Comparison of ENCODE assay signal across 10 mouse cellular contexts in the genomic region with DNA sequence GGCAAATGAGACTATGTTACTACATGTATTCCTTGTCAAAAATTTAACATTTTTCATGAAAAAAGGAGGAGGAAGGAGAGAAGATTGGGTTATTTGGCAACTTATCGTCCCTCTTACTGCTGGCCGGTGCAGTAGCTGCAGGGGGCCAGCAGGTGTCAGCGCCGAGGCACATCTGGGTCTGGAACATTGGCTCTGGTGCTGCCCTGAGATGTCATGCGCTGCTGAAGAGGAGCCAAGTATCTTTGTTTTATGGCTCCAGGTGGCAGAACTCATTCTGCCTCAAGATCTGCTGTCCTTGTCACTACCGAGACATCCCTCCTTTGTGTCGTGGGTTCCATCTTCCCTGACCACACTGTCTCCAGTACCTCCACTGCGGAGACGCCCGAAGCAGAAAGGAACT. TPM values are rescaled to one million over a fixed set of nuclear protein-coding genes. Genes with fewer than 3 reads are reported as not detected.
DNase-seq lines count a peak whose midpoint lies in the region; ATAC-seq and TF ChIP-seq lines count a peak whose summit lies in the region.
"Had no signal": no experiment of that assay in that cellular context is flagged by ENCODE, and none has a peak within 500 bp of the region (broad histone marks: within the 10 kb centered on the region; RNA-seq: fewer than 3 reads in every experiment).

No protein-coding gene starts in this region.

- H3K4me3 ChIP-seq in limb, embryonic 11.5 days (ENCODE audit: low read depth, low read length), result no peak overlapping the region
- no peak overlapping the region for H3K4me3 ChIP-seq in limb, embryonic 10.5 days
- H3K4me3 ChIP-seq in MEL (ENCODE audit: control insufficient read depth in 1 of 2, insufficient read depth in 1 of 2, low read depth in 2 of 2, low read length in 2 of 2), result no peak overlapping the region
- H3K4me3 ChIP-seq in embryonic facial prominence, embryonic 10.5 days, result no peak overlapping the region
- H3K4me3 ChIP-seq in hindbrain, postnatal 0 days (ENCODE audit: low read length), result no peak overlapping the region
- no peak overlapping the region for H3K4me3 ChIP-seq in lung, adult 2 months (replicated peaks; ENCODE audit: extremely low read depth, low read depth, low read length)
- H3K4me3 ChIP-seq: embryonic facial prominence, embryonic 13.5 days had no signal

- no peak overlapping the region for H3K9ac ChIP-seq in limb, embryonic 11.5 days (ENCODE audit: low read length)
- H3K9ac ChIP-seq in MEL (ENCODE audit: control insufficient read depth, low read depth, low read length, poor library complexity, severe bottlenecking), result no peak overlapping the region
- no peak overlapping the region for H3K9ac ChIP-seq in hindbrain, postnatal 0 days (replicated peaks; ENCODE audit: low read length)
- H3K9ac ChIP-seq: embryonic facial prominence, embryonic 13.5 days had no signal

- no peak for TF ChIP-seq EP300 in MEL (IDR thresholded peaks at IDR 0.05; ENCODE audit: low read depth in 1 of 2, low read length in 2 of 2)

- peak; percentile 63 for TF ChIP-seq RAD21 in MEL (IDR thresholded peaks at IDR 0.05; ENCODE audit: low read depth, low read length)

- no peak overlapping the region for H3K27ac ChIP-seq in limb, embryonic 11.5 days (replicated peaks; ENCODE audit: low read depth, low read length)
- H3K27ac ChIP-seq in limb, embryonic 10.5 days, result no peak overlapping the region
- H3K27ac ChIP-seq in MEL (ENCODE audit: control insufficient read depth, low read depth, low read length), result no peak overlapping the region
- no peak overlapping the region for H3K27ac ChIP-seq in embryonic facial prominence, embryonic 10.5 days (replicated peaks)
- no peak overlapping the region for H3K27ac ChIP-seq in hindbrain, postnatal 0 days
- H3K27ac ChIP-seq: embryonic facial prominence, embryonic 13.5 days had no signal

- no peaks in the 10 kb centered on the region for H3K79me2 ChIP-seq in MEL (ENCODE audit: control insufficient read depth, insufficient read depth, low read length, poor library complexity)

- no peak for TF ChIP-seq POLR2A in MEL (IDR thresholded peaks at IDR 0.05; ENCODE audit: control insufficient read depth in 1 of 2, insufficient read depth in 1 of 2, low read depth in 1 of 2, low read length in 2 of 2, poor library complexity in 1 of 2)
- no peak for TF ChIP-seq POLR2A in lung, adult 2 months (IDR thresholded peaks at IDR 0.05; ENCODE audit: borderline replicate concordance, extremely low read depth, low read depth, low read length)

- TF ChIP-seq CTCF in MEL (IDR thresholded peaks at IDR 0.05 in 2 of 3, conservative IDR thresholded peaks at IDR 0.05 in 1 of 3; ENCODE audit: control insufficient read depth in 1 of 3, insufficient read depth in 1 of 3, low read depth in 2 of 3, low read length in 3 of 3, poor library complexity in 1 of 3, severe bottlenecking in 1 of 3), result peak; percentile 85 to 89 (median 88)
- TF ChIP-seq CTCF in hindbrain, postnatal 0 days (IDR thresholded peaks at IDR 0.05; ENCODE audit: low read depth), result peak; percentile 85
- TF ChIP-seq CTCF in lung, adult 2 months (IDR thresholded peaks at IDR 0.05; ENCODE audit: insufficient read depth, low read length), result peak; percentile 86

- H3K9me3 ChIP-seq in limb, embryonic 11.5 days (ENCODE audit: control insufficient read depth, low read length), result no peaks in the 10 kb centered on the region
- H3K9me3 ChIP-seq in limb, embryonic 10.5 days (replicated peaks), result no peaks in the 10 kb centered on the region
- H3K9me3 ChIP-seq in MEL (replicated peaks; ENCODE audit: insufficient read depth, low read length), result no peaks in the 10 kb centered on the region
- H3K9me3 ChIP-seq in embryonic facial prominence, embryonic 10.5 days, result no peaks in the 10 kb centered on the region
- no peaks in the 10 kb centered on the region for H3K9me3 ChIP-seq in hindbrain, postnatal 0 days (ENCODE audit: low read length)
- H3K9me3 ChIP-seq: embryonic facial prominence, embryonic 13.5 days had no signal

- H3K27me3 ChIP-seq in limb, embryonic 11.5 days (ENCODE audit: control insufficient read depth, insufficient read depth, low read length), result no peaks in the 10 kb centered on the region
- H3K27me3 ChIP-seq in limb, embryonic 10.5 days (ENCODE audit: low read depth, poor library complexity, severe bottlenecking), result no peaks in the 10 kb centered on the region
- H3K27me3 ChIP-seq in MEL (ENCODE audit: control insufficient read depth in 1 of 2, insufficient read depth in 2 of 2, low read length in 2 of 2), result no peaks in the 10 kb centered on the region
- no peaks in the 10 kb centered on the region for H3K27me3 ChIP-seq in embryonic facial prominence, embryonic 10.5 days (replicated peaks; ENCODE audit: low read depth, poor library complexity, severe bottlenecking)
- H3K27me3 ChIP-seq in hindbrain, postnatal 0 days (ENCODE audit: insufficient read depth, low read length), result no peaks in the 10 kb centered on the region
- H3K27me3 ChIP-seq: embryonic facial prominence, embryonic 13.5 days had no signal

- 53% methylated on average over 10 of the region's 10 CpGs for WGBS in limb, embryonic 11.5 days
- 49% methylated on average over 10 of the region's 10 CpGs for WGBS in limb, embryonic 10.5 days
- WGBS in embryonic facial prominence, embryonic 10.5 days, result 55% methylated on average over 10 of the region's 10 CpGs
- WGBS in hindbrain, postnatal 0 days, result 42% methylated on average over 10 of the region's 10 CpGs
- WGBS in lung, adult 2 months, result 40% methylated on average over 10 of the region's 10 CpGs

- H3K4me1 ChIP-seq in limb, embryonic 11.5 days (ENCODE audit: control insufficient read depth, insufficient read depth, low read length), result no peaks in the 10 kb centered on the region
- H3K4me1 ChIP-seq in limb, embryonic 10.5 days, result no peaks in the 10 kb centered on the region
- H3K4me1 ChIP-seq in MEL (ENCODE audit: control insufficient read depth in 1 of 2, insufficient read depth in 2 of 2, low read length in 2 of 2), result no peaks in the 10 kb centered on the region
- H3K4me1 ChIP-seq in embryonic facial prominence, embryonic 10.5 days, result no peaks in the 10 kb centered on the region
- H3K4me1 ChIP-seq in hindbrain, postnatal 0 days (ENCODE audit: insufficient read depth, low read length), result no peaks in the 10 kb centered on the region
- H3K4me1 ChIP-seq in lung, adult 2 months (ENCODE audit: control insufficient read depth, insufficient read depth, low read length), result no peaks in the 10 kb centered on the region

- no peak for ATAC-seq in limb, embryonic 11.5 days (ENCODE audit: insufficient number of reproducible peaks, low FRiP score, low TSS enrichment, low read depth)
- peak; percentile 63 for ATAC-seq in hindbrain, postnatal 0 days

- peak; percentile 52 for DNase-seq in limb, embryonic 11.5 days (ENCODE audit: low spot score)
- DNase-seq in limb, embryonic 10.5 days (ENCODE audit: low spot score), result no peak
- peak; percentile 70 for DNase-seq in MEL (ENCODE audit: low read depth, low spot score)
- peak; percentile 58 for DNase-seq in embryonic facial prominence, embryonic 10.5 days (ENCODE audit: low spot score)
- DNase-seq in hindbrain, postnatal 0 days (ENCODE audit: low spot score), result peak; percentile 71
- DNase-seq in lung, adult 2 months, result peak; percentile 39
- DNase-seq in retina, postnatal 1 day, result peak; percentile 57
- no peak for DNase-seq in c-Kit-positive CD71-positive TER-119-positive erythroid progenitor cells, embryonic 14.5 days (ENCODE audit: low spot score)

- no peak overlapping the region for H3K4me2 ChIP-seq in limb, embryonic 11.5 days (ENCODE audit: low read depth, severe bottlenecking)
- H3K4me2 ChIP-seq in hindbrain, postnatal 0 days (ENCODE audit: low read depth, low read length), result no peak overlapping the region
- H3K4me2 ChIP-seq: embryonic facial prominence, embryonic 13.5 days had no signal

- no peaks in the 10 kb centered on the region for H3K36me3 ChIP-seq in limb, embryonic 11.5 days (ENCODE audit: control insufficient read depth, insufficient read depth, low read length)
- H3K36me3 ChIP-seq in limb, embryonic 10.5 days, result no peaks in the 10 kb centered on the region
- H3K36me3 ChIP-seq in MEL (ENCODE audit: control insufficient read depth in 1 of 2, insufficient read depth in 2 of 2, low read length in 2 of 2), result no peaks in the 10 kb centered on the region
- H3K36me3 ChIP-seq in embryonic facial prominence, embryonic 10.5 days (replicated peaks), result no peaks in the 10 kb centered on the region; the same call in 1 of the 2 replicates
- H3K36me3 ChIP-seq in hindbrain, postnatal 0 days (ENCODE audit: insufficient read depth, low read length), result no peaks in the 10 kb centered on the region
- H3K36me3 ChIP-seq: embryonic facial prominence, embryonic 13.5 days had no signal

RNA-seq across cellular contexts. Expression of a gene that starts 12.8 kb away (rescaled TPM):
- 483 and 544 TPM in 2 replicates for polyA plus RNA-seq in limb, embryonic 11.5 days (2014; fragmentation: Nextera tagmentation; extraction: Ambion mirVana)
- 554 and 638 TPM in 2 replicates for polyA plus RNA-seq in limb, embryonic 10.5 days (2016; fragmentation: Nextera tagmentation; extraction: Ambion mirVana)
- total RNA-seq in MEL (2012; rRNA removed), result 370 and 422 TPM in 2 replicates
- 1,000 to 10,000 TPM in 1 of 2 experiments, 100 to 1,000 TPM in 1; 246 to 1,708 TPM for polyA plus RNA-seq in MEL (2012; ENCODE audit: insufficient read depth in 1 of 2, insufficient read length in 2 of 2, low read depth in 1 of 2, low replicate concordance in 2 of 2, missing spikeins in 1 of 2)
- polyA plus RNA-seq in embryonic facial prominence, embryonic 10.5 days (2016; fragmentation: Nextera tagmentation; extraction: Ambion mirVana), result 625 and 641 TPM in 2 replicates
- 15.1 and 17.2 TPM in 2 replicates for total RNA-seq in hindbrain, postnatal 0 days (2014; rRNA removed)
- 203 and 213 TPM in 2 replicates for polyA plus RNA-seq in hindbrain, postnatal 0 days (2015; fragmentation: Nextera tagmentation; extraction: Ambion mirVana)
- polyA plus RNA-seq in lung, adult 2 months (2012; rRNA removed), result 6.1 and 8.1 TPM in 2 replicates

RNA-seq across cellular contexts. Expression of a gene that starts 54.0 kb away (rescaled TPM):
- 0.12 and 0.40 TPM in 2 replicates for polyA plus RNA-seq in limb, embryonic 11.5 days (2014; fragmentation: Nextera tagmentation; extraction: Ambion mirVana)
- 0.15 and 0.24 TPM in 2 replicates for polyA plus RNA-seq in limb, embryonic 10.5 days (2016; fragmentation: Nextera tagmentation; extraction: Ambion mirVana)
- total RNA-seq in MEL (2012; rRNA removed), result not detected in 2 replicates
- not detected for polyA plus RNA-seq in MEL (2012; ENCODE audit: insufficient read depth in 1 of 2, insufficient read length in 2 of 2, low read depth in 1 of 2, low replicate concordance in 2 of 2, missing spikeins in 1 of 2)
- polyA plus RNA-seq in embryonic facial prominence, embryonic 10.5 days (2016; fragmentation: Nextera tagmentation; extraction: Ambion mirVana), result 0.24 TPM in 1 of 2 replicates, not detected in the other
- 0.16 TPM in 1 of 2 replicates, not detected in the other for total RNA-seq in hindbrain, postnatal 0 days (2014; rRNA removed)
- polyA plus RNA-seq in hindbrain, postnatal 0 days (2015; fragmentation: Nextera tagmentation; extraction: Ambion mirVana), result 0.16 and 0.24 TPM in 2 replicates
- polyA plus RNA-seq in lung, adult 2 months (2012; rRNA removed), result 2.9 TPM in 2 replicates
- polyA plus RNA-seq: embryonic facial prominence, embryonic 13.5 days had no signal

RNA-seq across cellular contexts. Expression of a gene that starts 54.1 kb away (rescaled TPM):
- polyA plus RNA-seq in limb, embryonic 11.5 days (2014; fragmentation: Nextera tagmentation; extraction: Ambion mirVana), result not detected in 2 replicates
- not detected in 2 replicates for polyA plus RNA-seq in limb, embryonic 10.5 days (2016; fragmentation: Nextera tagmentation; extraction: Ambion mirVana)
- not detected in 2 replicates for total RNA-seq in MEL (2012; rRNA removed)
- polyA plus RNA-seq in MEL (2012; ENCODE audit: insufficient read depth in 1 of 2, insufficient read length in 2 of 2, low read depth in 1 of 2, low replicate concordance in 2 of 2, missing spikeins in 1 of 2), result not detected
- polyA plus RNA-seq in embryonic facial prominence, embryonic 10.5 days (2016; fragmentation: Nextera tagmentation; extraction: Ambion mirVana), result not detected in 2 replicates
- not detected in 2 replicates for total RNA-seq in hindbrain, postnatal 0 days (2014; rRNA removed)
- polyA plus RNA-seq in hindbrain, postnatal 0 days (2015; fragmentation: Nextera tagmentation; extraction: Ambion mirVana), result not detected in 2 replicates
- polyA plus RNA-seq in lung, adult 2 months (2012; rRNA removed), result 0.11 and 0.12 TPM in 2 replicates
- total RNA-seq: left cerebral cortex, postnatal 10 days had no signal
- polyA plus RNA-seq: embryonic facial prominence, embryonic 13.5 days had no signal

Comparison
In these comparisons a context has a peak if more than half of its experiments do, and no peak if none do; other contexts are left out.
1. DNase-seq: peak in limb, embryonic 11.5 days (single experiment), MEL (single experiment), embryonic facial prominence, embryonic 10.5 days (single experiment), hindbrain, postnatal 0 days (single experiment), lung, adult 2 months (single experiment) and retina, postnatal 1 day (single experiment); none in limb, embryonic 10.5 days (single experiment) and c-Kit-positive CD71-positive TER-119-positive erythroid progenitor cells, embryonic 14.5 days (single experiment).
2. RNA of a gene that starts 12.8 kb away (polyA plus RNA-seq): 246 to 1,708 TPM in MEL, 625 to 641 TPM in embryonic facial prominence, embryonic 10.5 days, 554 to 638 TPM in limb, embryonic 10.5 days, 483 to 544 TPM in limb, embryonic 11.5 days and 203 to 213 TPM in hindbrain, postnatal 0 days; 6.1 to 8.1 TPM in lung, adult 2 months; every median in the first group is over 10 times any median in the second.
3. Peak in every context shown above with its lines, with median percentiles within 50 percentile points of each other: CTCF ChIP-seq.